Mouse (Mus musculus) liver, adult 2 months (tissue): ENCODE measurements around the gene Mlx. TPM values are rescaled to one million over a fixed set of nuclear protein-coding genes. Genes with fewer than 3 reads are reported as not detected.

ENCODE experiments used
- DNase-seq: peaks from one replicate; pipeline ENCODE4 v3.0.0-alpha.2; 2011; ENCODE audit warnings: low read depth, low spot score; ENCODE audit errors: extremely low read depth
- H3K27ac ChIP-seq: fragments of 200-500 bp; replicated peaks from 2 replicates; pipeline ENCODE4 v1.5.1; 2012; ENCODE audit warnings: low read depth, mild to moderate bottlenecking, control low read depth, inconsistent platforms, low read length; ENCODE audit not compliant: insufficient read depth
- H3K27me3 ChIP-seq: fragments of 200-500 bp; 2 replicates; pipeline ENCODE4 v1.6.1; 2012; ENCODE audit warnings: mild to moderate bottlenecking, moderate library complexity, low read length, inconsistent platforms; ENCODE audit not compliant: control insufficient read depth, insufficient read depth
- H3K36me3 ChIP-seq: fragments of 200-500 bp; 2 replicates; pipeline ENCODE4 v1.6.1; 2012; ENCODE audit warnings: low read length, inconsistent platforms; ENCODE audit not compliant: control insufficient read depth, insufficient read depth
- H3K4me1 ChIP-seq: fragments of 200-500 bp; 2 replicates; pipeline ENCODE4 v1.6.1; 2011; ENCODE audit warnings: low read length; ENCODE audit not compliant: control insufficient read depth, insufficient read depth
- H3K4me3 ChIP-seq: fragments of 200-500 bp; 2 replicates; pipeline ENCODE4 v1.5.1; 2011; ENCODE audit warnings: low read depth, mild to moderate bottlenecking, control low read depth, low read length, moderate library complexity; ENCODE audit not compliant: insufficient read depth
- H3K79me2 ChIP-seq: fragments of 200-500 bp; 2 replicates; pipeline ENCODE4 v1.6.1; 2012; ENCODE audit warnings: inconsistent platforms, mild to moderate bottlenecking, low read length, moderate library complexity; ENCODE audit not compliant: control insufficient read depth, insufficient read depth
- H3K9ac ChIP-seq: fragments of 200-500 bp; 2 replicates; pipeline ENCODE4 v1.6.1; 2012; ENCODE audit warnings: low read depth, mild to moderate bottlenecking, control low read depth, inconsistent platforms, low read length
- CTCF ChIP-seq: fragments of 200-500 bp; IDR thresholded peaks from 2 replicates; pipeline ENCODE4 v1.5.1; 2011; ENCODE audit warnings: low read depth, low read length, control low read depth
- POLR2A ChIP-seq: fragments of 200-500 bp; IDR thresholded peaks from 2 replicates; pipeline ENCODE4 v1.6.1; 2011; ENCODE audit warnings: low read length, control low read depth; ENCODE audit not compliant: insufficient read depth; ENCODE audit errors: extremely low read depth
- WGBS: fragments of 180-500 bp; shearing (Covaris S2); methylation state at CpG from one replicate; pipeline ENCODE4 v1.1.7; 2018; 5-methylcytosine and 5-hydroxymethylcytosine counted together
- polyA plus RNA-seq: library from polyadenylated mRNA; depleted of rRNA; stranded (reverse); fragments of >200 nt; gene quantifications from 2 replicates; pipeline ENCODE4 v1.2.3, GENCODE M21; 2012
- total RNA-seq: library from RNA; depleted of rRNA; stranded (reverse); fragments of >200 nt; gene quantifications from 2 replicates; pipeline ENCODE4 v1.2.3, GENCODE M21; 2014

Gene Mlx
- total and polyA plus RNA-seq, 2 experiments: 33.5 to 34.8 TPM

GRCm38 (mm10) chr11:101130056-101130756 lies 43.1 kb downstream of the Mlx start:
- H3K36me3 ChIP-seq: peaks cover 7% of the 10 kb centered on the region
- H3K4me3 ChIP-seq: no peak overlapping the region
- H3K79me2 ChIP-seq: no peaks in the 10 kb centered on the region
- H3K27ac ChIP-seq: peak overlapping the region; percentile 67
- H3K27me3 ChIP-seq: no peaks in the 10 kb centered on the region
- peaks cover 14% of the 10 kb centered on the region for H3K4me1 ChIP-seq
- WGBS: 29% methylated on average over 18 of the region's 18 CpGs
- H3K9ac ChIP-seq: peak overlapping the region; percentile 4; the same call in 1 of the 2 replicates
- no peak for TF ChIP-seq CTCF
- no peak for TF ChIP-seq POLR2A
- DNase-seq: peak; percentile 95

- no peak for DNase-seq
- Histone ChIP-seq H3K9ac (no peak overlapping the region), H3K4me3 (no peak overlapping the region), H3K27ac (no peak overlapping the region), H3K4me1 (peaks cover 14% of the 10 kb centered on the region), H3K36me3 (peaks cover 5% of the 10 kb centered on the region), H3K79me2 (no peaks in the 10 kb centered on the region), H3K27me3 (no peaks in the 10 kb centered on the region)
- 98% methylated on average over 2 of the region's 2 CpGs for WGBS
- TF ChIP-seq CTCF (no peak), POLR2A (no peak)
Measured at GRCm38 (mm10) chr11:101131187-101131586, 44.1 kb downstream of the Mlx start.

GRCm38 (mm10) chr11:101131701-101132100 lies 44.6 kb downstream of the Mlx start:
- TF ChIP-seq CTCF (peak; percentile 48; the same call in 1 of the 2 replicates), POLR2A (no peak)
- Histone ChIP-seq H3K27ac (no peak overlapping the region), H3K79me2 (no peaks in the 10 kb centered on the region), H3K4me1 (peaks cover 14% of the 10 kb centered on the region), H3K4me3 (no peak overlapping the region), H3K36me3 (no peaks in the 10 kb centered on the region), H3K27me3 (no peaks in the 10 kb centered on the region), H3K9ac (no peak overlapping the region)
- WGBS: 86% methylated on average over 6 of the region's 6 CpGs
- DNase-seq: peak; percentile 49

- Histone ChIP-seq H3K79me2 (no peaks in the 10 kb centered on the region), H3K27me3 (no peaks in the 10 kb centered on the region), H3K4me3 (no peak overlapping the region), H3K27ac (no peak overlapping the region), H3K36me3 (no peaks in the 10 kb centered on the region), H3K9ac (no peak overlapping the region), H3K4me1 (peaks cover 14% of the 10 kb centered on the region)
- no peak for DNase-seq
- TF ChIP-seq CTCF (no peak), POLR2A (no peak)
- 59% methylated on average over 12 of the region's 12 CpGs for WGBS
Measured at GRCm38 (mm10) chr11:101133037-101133436, 46.0 kb downstream of the Mlx start.

- Histone ChIP-seq H3K79me2 (no peaks in the 10 kb centered on the region), H3K4me3 (no peak overlapping the region), H3K36me3 (no peaks in the 10 kb centered on the region), H3K27ac (peak overlapping the region; percentile 95), H3K9ac (peak overlapping the region; percentile 27; the same call in 1 of the 2 replicates), H3K27me3 (no peaks in the 10 kb centered on the region), H3K4me1 (peaks cover 17% of the 10 kb centered on the region)
- peak; percentile 97 for DNase-seq
- no peak for TF ChIP-seq POLR2A
- 29% methylated on average over 13 of the region's 13 CpGs for WGBS
Measured at GRCm38 (mm10) chr11:101134217-101134865, 47.3 kb downstream of the Mlx start.

GRCm38 (mm10) chr11:101137000-101137399 lies 49.9 kb downstream of the Mlx start:
- H3K79me2 ChIP-seq: no peaks in the 10 kb centered on the region
- no peak for DNase-seq
- no peaks in the 10 kb centered on the region for H3K36me3 ChIP-seq
- TF ChIP-seq CTCF (no peak), POLR2A (no peak)
- 85% methylated on average over 7 of the region's 7 CpGs for WGBS
- peaks cover 15% of the 10 kb centered on the region for H3K4me1 ChIP-seq
- no peak overlapping the region for H3K27ac ChIP-seq
- no peaks in the 10 kb centered on the region for H3K27me3 ChIP-seq
- H3K4me3 ChIP-seq: no peak overlapping the region
- no peak overlapping the region for H3K9ac ChIP-seq
